24 mouse cellular contexts compared by ENCODE assay signal in the genomic region with DNA sequence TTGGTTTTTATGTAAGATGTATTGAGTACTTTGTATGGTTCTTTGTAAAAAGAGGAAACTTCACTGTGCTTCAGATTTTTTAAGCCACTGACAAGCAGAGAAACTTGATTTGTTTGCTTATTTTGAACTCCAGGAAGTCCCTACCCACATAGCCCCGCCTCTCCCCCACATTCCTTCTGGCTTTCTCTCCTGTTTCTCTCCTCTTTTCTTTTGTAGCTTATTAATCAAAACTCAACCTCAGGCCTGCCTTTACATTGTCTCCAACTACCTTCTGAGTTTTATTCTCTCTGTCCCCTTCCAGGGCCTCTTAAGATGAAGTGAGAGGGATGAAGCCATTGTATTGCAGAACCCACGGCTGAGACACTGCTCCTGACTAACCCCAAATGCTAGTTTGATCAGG. TPM values are rescaled to one million over a fixed set of nuclear protein-coding genes. Genes with fewer than 3 reads are reported as not detected.
A peak's percentile ranks its signal among the peaks of the same experiment; 100 is the strongest.
DNase-seq lines count a peak whose midpoint lies in the region; ATAC-seq and TF ChIP-seq lines count a peak whose summit lies in the region.
"Had no signal": no experiment of that assay in that cellular context is flagged by ENCODE, and none has a peak within 500 bp of the region (broad histone marks: within the 10 kb centered on the region; RNA-seq: fewer than 3 reads in every experiment).

No protein-coding gene starts in this region.

- DNase-seq in heart, postnatal 14 days, result no peak
- peak; percentile 37 to 44 for DNase-seq in kidney, postnatal 4 days
- DNase-seq in 416B (ENCODE audit: low read depth), result peak; percentile 12
- DNase-seq in embryonic facial prominence, embryonic 10.5 days (ENCODE audit: low spot score), result no peak
- DNase-seq in gastrocnemius, adult 2 months, result no peak
- DNase-seq: adrenal gland, postnatal 14 days; cerebellum, adult 11-12 months; cerebellum, postnatal 25 days; heart, postnatal 36 days; right cerebral cortex, postnatal 14 days; spleen, adult 18-20 months; thymus, postnatal 25 days had no signal

- no peaks in the 10 kb centered on the region for H3K27me3 ChIP-seq in heart, embryonic 15.5 days
- H3K27me3 ChIP-seq in kidney, embryonic 14.5 days (ENCODE audit: control insufficient read depth, insufficient read depth, low read length), result no peaks in the 10 kb centered on the region
- no peaks in the 10 kb centered on the region for H3K27me3 ChIP-seq in embryonic facial prominence, embryonic 10.5 days (replicated peaks; ENCODE audit: low read depth, poor library complexity, severe bottlenecking)
- no peaks in the 10 kb centered on the region for H3K27me3 ChIP-seq in hindbrain, embryonic 13.5 days
- H3K27me3 ChIP-seq: forebrain, embryonic 15.5 days; limb, embryonic 15.5 days; liver, embryonic 15.5 days; neural tube, embryonic 15.5 days had no signal

- intact Hi-C loops in heart, postnatal 14 days (cut with DNase I), result no loop called here
- intact Hi-C loops in gastrocnemius, adult 2 months (cut with DNase I), result no loop called here

- peak overlapping the region; percentile 6; the same call in 1 of the 2 replicates for H3K27ac ChIP-seq in heart, embryonic 15.5 days
- no peak overlapping the region for H3K27ac ChIP-seq in kidney, embryonic 14.5 days (ENCODE audit: low read depth, low read length)
- H3K27ac ChIP-seq in embryonic facial prominence, embryonic 10.5 days (replicated peaks), result peak overlapping the region; percentile 59; the same call in 1 of the 2 replicates
- H3K27ac ChIP-seq in gastrocnemius, adult 2 months, result no peak overlapping the region
- H3K27ac ChIP-seq in hindbrain, embryonic 13.5 days, result no peak overlapping the region
- H3K27ac ChIP-seq: forebrain, embryonic 15.5 days; hindbrain, postnatal 0 days; limb, embryonic 15.5 days; liver, embryonic 15.5 days; neural tube, embryonic 15.5 days had no signal

- WGBS in heart, embryonic 15.5 days, result 45% methylated on average over 2 of the region's 2 CpGs
- WGBS in kidney, embryonic 14.5 days, result 47% methylated on average over 2 of the region's 2 CpGs
- WGBS in embryonic facial prominence, embryonic 10.5 days, result 60% methylated on average over 2 of the region's 2 CpGs
- whole genome bisulfite sequencing in hindbrain, embryonic 13.5 days, result 64% methylated on average over 2 of the region's 2 CpGs

- H3K4me1 ChIP-seq in heart, embryonic 15.5 days (replicated peaks), result no peaks in the 10 kb centered on the region
- no peaks in the 10 kb centered on the region for H3K4me1 ChIP-seq in kidney, embryonic 14.5 days (ENCODE audit: control insufficient read depth, insufficient read depth, low read length)
- H3K4me1 ChIP-seq in embryonic facial prominence, embryonic 10.5 days, result no peaks in the 10 kb centered on the region
- no peaks in the 10 kb centered on the region for H3K4me1 ChIP-seq in hindbrain, embryonic 13.5 days (replicated peaks)
- H3K4me1 ChIP-seq: forebrain, embryonic 15.5 days; limb, embryonic 15.5 days; liver, embryonic 15.5 days; neural tube, embryonic 15.5 days had no signal

- no peak for ATAC-seq in heart, embryonic 15.5 days (replicated peaks; ENCODE audit: insufficient number of reproducible peaks, insufficient read depth, low FRiP score, low read depth)
- ATAC-seq in kidney, embryonic 14.5 days (ENCODE audit: low FRiP score, low TSS enrichment), result no peak; the same call in 1 of the 2 replicates
- ATAC-seq in hindbrain, embryonic 13.5 days (ENCODE audit: low FRiP score), result no peak
- ATAC-seq: activated CD4-positive, CD25-positive, alpha-beta regulatory T cell, adult 4 months; CD4-positive, CD25-positive, alpha-beta regulatory T cell, adult 4 months; forebrain, embryonic 15.5 days; hindbrain, postnatal 0 days; intestine, postnatal 0 days; midbrain, embryonic 16.5 days had no signal

- no peak overlapping the region for H3K9ac ChIP-seq in heart, embryonic 15.5 days
- H3K9ac ChIP-seq in kidney, embryonic 14.5 days (ENCODE audit: low read depth, low read length), result no peak overlapping the region
- H3K9ac ChIP-seq in hindbrain, embryonic 13.5 days, result no peak overlapping the region
- H3K9ac ChIP-seq: forebrain, embryonic 15.5 days; limb, embryonic 15.5 days; liver, embryonic 15.5 days; neural tube, embryonic 15.5 days had no signal

- no peaks in the 10 kb centered on the region for H3K9me3 ChIP-seq in heart, embryonic 15.5 days (replicated peaks)
- no peaks in the 10 kb centered on the region for H3K9me3 ChIP-seq in kidney, embryonic 14.5 days (ENCODE audit: control insufficient read depth, low read length)
- no peaks in the 10 kb centered on the region for H3K9me3 ChIP-seq in embryonic facial prominence, embryonic 10.5 days
- no peaks in the 10 kb centered on the region for H3K9me3 ChIP-seq in hindbrain, embryonic 13.5 days
- H3K9me3 ChIP-seq: forebrain, embryonic 15.5 days; limb, embryonic 15.5 days; liver, embryonic 15.5 days; neural tube, embryonic 15.5 days had no signal

- no peak overlapping the region for H3K4me3 ChIP-seq in heart, embryonic 15.5 days
- H3K4me3 ChIP-seq in kidney, embryonic 14.5 days (ENCODE audit: low read length), result no peak overlapping the region
- H3K4me3 ChIP-seq in embryonic facial prominence, embryonic 10.5 days, result no peak overlapping the region
- H3K4me3 ChIP-seq in gastrocnemius, adult 2 months, result no peak overlapping the region
- H3K4me3 ChIP-seq in hindbrain, embryonic 13.5 days, result no peak overlapping the region
- H3K4me3 ChIP-seq: forebrain, embryonic 15.5 days; limb, embryonic 15.5 days; liver, embryonic 15.5 days; neural tube, embryonic 15.5 days had no signal

- H3K36me3 ChIP-seq in heart, embryonic 15.5 days, result peaks cover 34% of the 10 kb centered on the region
- no peaks in the 10 kb centered on the region for H3K36me3 ChIP-seq in kidney, embryonic 14.5 days (ENCODE audit: control insufficient read depth, insufficient read depth, low read length)
- no peaks in the 10 kb centered on the region for H3K36me3 ChIP-seq in embryonic facial prominence, embryonic 10.5 days (replicated peaks)
- H3K36me3 ChIP-seq in hindbrain, embryonic 13.5 days, result no peaks in the 10 kb centered on the region
- H3K36me3 ChIP-seq: forebrain, embryonic 15.5 days; limb, embryonic 15.5 days; liver, embryonic 15.5 days; neural tube, embryonic 15.5 days had no signal

- no peak overlapping the region for H3K4me2 ChIP-seq in heart, embryonic 15.5 days
- no peak overlapping the region for H3K4me2 ChIP-seq in kidney, embryonic 14.5 days (replicated peaks; ENCODE audit: low read depth, low read length)
- no peak overlapping the region for H3K4me2 ChIP-seq in hindbrain, embryonic 13.5 days
- H3K4me2 ChIP-seq: forebrain, embryonic 15.5 days; limb, embryonic 15.5 days; liver, embryonic 15.5 days; neural tube, embryonic 15.5 days had no signal

- TF ChIP-seq CTCF in gastrocnemius, adult 2 months (IDR thresholded peaks at IDR 0.05), result no peak

RNA-seq across cellular contexts. Expression of gene Pkp2, which starts 31.6 kb away (rescaled TPM):
- polyA plus RNA-seq in heart, embryonic 15.5 days (2015; fragmentation: Nextera tagmentation; extraction: Ambion mirVana), result 107 and 114 TPM in 2 replicates
- total RNA-seq in heart, postnatal 14 days (2021), result 100 to 1,000 TPM; 111 TPM
- polyA plus RNA-seq in kidney, embryonic 14.5 days (2014; fragmentation: Nextera tagmentation; extraction: Ambion mirVana), result 6.2 and 10.1 TPM in 2 replicates
- polyA plus RNA-seq in embryonic facial prominence, embryonic 10.5 days (2016; fragmentation: Nextera tagmentation; extraction: Ambion mirVana), result 5.8 and 6.0 TPM in 2 replicates
- total RNA-seq in gastrocnemius, adult 2 months (2021), result 1 to 10 TPM; 1.8 to 3.4 TPM
- polyA plus RNA-seq in hindbrain, embryonic 13.5 days (2015; fragmentation: Nextera tagmentation; extraction: Ambion mirVana), result 1.4 TPM in 2 replicates

RNA-seq across cellular contexts. Expression of gene Yars2, which starts 58.1 kb away (rescaled TPM):
- polyA plus RNA-seq in heart, embryonic 15.5 days (2015; fragmentation: Nextera tagmentation; extraction: Ambion mirVana), result 38.4 and 41.1 TPM in 2 replicates
- 10 to 100 TPM; 27.1 to 27.8 TPM for total RNA-seq in heart, postnatal 14 days (2021)
- polyA plus RNA-seq in kidney, embryonic 14.5 days (2014; fragmentation: Nextera tagmentation; extraction: Ambion mirVana), result 46.0 and 52.0 TPM in 2 replicates
- 41.0 and 49.3 TPM in 2 replicates for polyA plus RNA-seq in embryonic facial prominence, embryonic 10.5 days (2016; fragmentation: Nextera tagmentation; extraction: Ambion mirVana)
- total RNA-seq in gastrocnemius, adult 2 months (2021), result 10 to 100 TPM; 18.1 to 21.8 TPM
- polyA plus RNA-seq in hindbrain, embryonic 13.5 days (2015; fragmentation: Nextera tagmentation; extraction: Ambion mirVana), result 27.5 and 27.6 TPM in 2 replicates

Comparison
In these comparisons a context has a peak if more than half of its experiments do, and no peak if none do; other contexts are left out.
1. H3K27ac ChIP-seq: peak in heart, embryonic 15.5 days (single experiment) and embryonic facial prominence, embryonic 10.5 days (single experiment); none in kidney, embryonic 14.5 days (single experiment), gastrocnemius, adult 2 months (single experiment) and hindbrain, embryonic 13.5 days (single experiment).
2. DNase-seq: peak in kidney, postnatal 4 days (2 of 2) and 416B (single experiment); none in heart, postnatal 14 days (0 of 2), embryonic facial prominence, embryonic 10.5 days (single experiment) and gastrocnemius, adult 2 months (single experiment).